Mouse (Mus musculus): ENCODE data around the gene Zfp622.

The Zfp622 gene

DNA sequence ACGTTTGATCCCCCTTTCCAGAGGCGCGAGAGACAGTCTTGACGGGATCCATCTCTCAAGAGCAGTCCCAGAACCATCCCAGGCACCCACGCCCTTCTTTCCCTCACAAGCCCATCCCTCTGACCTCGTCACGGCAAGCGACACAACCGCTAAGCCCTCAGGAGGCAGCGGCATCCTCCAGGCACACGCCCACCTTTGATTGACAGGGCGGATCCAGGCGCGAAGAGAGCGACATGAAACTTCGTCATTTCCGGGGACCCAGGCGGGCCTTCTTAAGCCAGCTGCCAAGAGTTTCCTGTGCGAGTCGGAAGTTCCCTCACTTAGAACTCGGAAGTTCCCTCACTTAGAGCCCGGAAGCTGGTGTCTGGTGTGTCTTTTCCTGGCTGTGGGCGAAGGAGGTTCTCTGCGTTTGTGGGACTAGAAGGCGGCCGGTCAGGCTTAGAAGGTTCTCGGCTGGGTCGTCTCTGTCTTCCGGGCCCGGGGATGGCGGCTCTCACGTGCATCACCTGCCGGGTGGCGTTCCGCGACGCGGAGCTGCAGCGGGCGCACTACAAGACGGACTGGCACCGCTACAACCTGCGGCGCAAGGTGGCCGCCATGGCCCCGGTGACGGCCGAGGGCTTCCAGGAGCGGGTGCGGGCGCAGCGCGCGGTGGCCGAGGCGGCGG is at the start of gene Zfp622:
TSS of gene Zfp622 (plus strand) at position 300 of the 667 bp plus-strand sequence.
- DNase-seq: peak; percentile 96

DNA sequence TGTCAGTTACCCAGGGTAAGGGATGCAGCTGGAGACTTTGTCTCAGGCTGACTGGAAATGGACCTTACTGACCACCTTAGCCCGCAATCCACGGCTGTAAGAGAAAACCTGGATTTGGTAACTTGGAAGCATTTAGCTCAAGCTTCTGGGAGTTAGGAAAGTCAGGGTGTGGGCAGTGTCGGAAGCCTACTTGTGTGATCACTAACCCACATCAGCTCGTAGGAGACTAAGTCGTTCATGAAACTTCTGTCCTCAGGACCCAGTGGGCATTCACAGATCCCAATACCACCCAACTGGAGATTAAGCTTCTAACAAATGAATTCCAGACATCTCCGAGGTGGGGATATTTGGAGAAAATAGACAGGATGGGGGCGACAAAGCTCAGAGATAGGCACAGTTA is 49.8 kb upstream of the Zfp622 start:
- DNase-seq: no peak

DNA sequence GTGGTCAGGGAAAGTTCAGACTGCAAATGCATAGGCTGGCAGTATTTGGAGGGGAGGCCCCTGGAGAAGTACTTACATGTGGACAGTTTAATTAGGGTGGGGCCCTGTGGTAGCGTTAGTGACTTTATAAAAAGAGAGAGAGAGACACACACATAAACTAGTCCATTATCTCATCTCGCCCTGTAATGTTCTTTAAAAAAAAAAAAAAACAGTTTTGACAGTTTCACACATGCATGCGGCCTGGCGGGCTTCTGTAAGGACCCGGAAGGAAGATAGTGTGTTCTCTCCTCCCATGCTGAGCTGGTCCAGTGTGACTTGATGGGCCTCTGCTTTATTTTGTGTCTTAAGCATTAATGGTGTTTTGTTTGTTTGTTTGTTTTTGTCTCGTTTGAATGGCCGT is 45.7 kb upstream of the Zfp622 start:
- no peak for DNase-seq

DNA sequence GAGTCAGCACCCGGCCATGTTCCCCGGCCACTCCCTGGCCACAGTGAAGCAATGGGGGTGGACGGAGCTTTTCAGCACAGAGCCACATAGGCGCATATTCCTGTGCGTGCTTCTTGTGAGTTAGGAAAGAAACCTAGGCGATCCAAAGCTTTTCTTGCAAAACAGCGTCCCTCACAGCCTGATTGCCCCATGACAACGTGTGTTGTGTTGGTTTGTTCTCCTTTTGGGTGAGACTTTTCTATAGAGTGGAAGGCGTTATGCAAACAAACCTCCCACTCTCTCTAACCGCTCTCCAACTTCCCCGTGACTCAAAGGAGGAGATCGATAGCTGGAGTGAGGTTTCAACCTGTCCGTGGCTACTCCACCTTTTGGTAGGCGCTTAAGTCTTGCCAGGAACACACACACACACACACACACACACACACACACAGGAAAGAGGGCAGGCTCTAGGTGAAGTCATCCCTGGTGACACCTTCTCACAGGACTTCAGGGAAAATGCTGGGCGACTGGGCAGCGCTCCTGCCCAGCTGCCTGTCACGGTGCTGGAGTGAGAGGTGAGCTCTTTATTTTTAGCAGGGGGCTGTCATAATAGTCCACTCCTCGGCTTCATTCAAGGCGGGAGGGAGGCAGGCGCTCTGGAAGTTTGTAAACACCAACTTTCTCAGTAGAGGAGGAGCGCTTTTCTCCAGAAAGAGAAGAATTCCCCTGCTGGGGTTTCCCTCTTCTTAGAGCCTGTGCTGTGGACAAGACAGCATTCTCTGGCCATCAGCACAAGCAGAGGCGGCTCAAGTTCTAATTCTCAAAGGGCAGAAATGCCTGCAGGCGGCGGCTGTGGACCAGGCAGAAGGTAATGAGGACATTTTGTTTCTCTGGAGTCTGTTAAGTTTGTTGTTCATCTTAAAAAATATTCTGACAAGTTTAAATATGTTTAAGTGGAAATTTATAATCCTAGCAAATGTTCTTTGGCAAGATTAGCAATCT is 43.5 kb upstream of the Zfp622 start:
- no peak for DNase-seq

DNA sequence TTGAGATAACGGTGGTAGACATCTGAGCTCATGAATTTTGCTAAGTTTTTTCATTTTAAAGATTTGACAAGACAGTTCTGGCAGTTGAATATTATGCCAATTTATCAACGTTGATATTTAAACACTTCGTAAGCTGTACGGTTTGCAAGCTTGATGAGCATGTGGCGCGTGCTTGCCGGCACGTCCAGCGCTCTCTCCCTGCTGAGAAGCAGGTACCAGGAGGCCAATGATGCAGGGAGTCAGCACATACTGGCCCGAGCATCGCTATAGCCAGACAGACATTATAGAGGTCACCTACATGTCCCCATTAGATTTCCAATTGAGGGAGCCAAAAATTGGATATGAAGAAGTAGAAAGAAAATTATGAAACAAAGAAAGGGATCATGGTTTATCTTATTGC is 42.7 kb upstream of the Zfp622 start:
- DNase-seq: no peak

DNA sequence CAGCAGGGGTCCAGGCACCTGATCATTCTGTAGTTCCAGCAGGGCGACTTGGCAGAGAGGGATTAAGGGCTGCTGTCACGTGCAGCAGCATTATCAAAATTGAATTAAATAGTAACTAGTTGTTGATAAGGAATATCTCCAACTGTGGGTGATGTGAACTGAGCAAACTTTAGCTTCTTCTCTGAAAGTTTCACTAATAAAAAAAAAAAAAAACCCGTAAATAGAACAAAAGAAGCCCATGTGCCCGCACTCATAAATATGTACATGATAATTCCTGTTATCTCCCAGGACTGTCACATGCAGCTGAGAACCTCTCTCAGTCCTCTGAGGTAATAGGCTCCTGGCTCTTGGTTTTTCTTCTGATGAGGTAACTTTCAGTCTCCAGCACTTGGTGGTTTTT is 41.8 kb upstream of the Zfp622 start:
- no peak for DNase-seq

DNA sequence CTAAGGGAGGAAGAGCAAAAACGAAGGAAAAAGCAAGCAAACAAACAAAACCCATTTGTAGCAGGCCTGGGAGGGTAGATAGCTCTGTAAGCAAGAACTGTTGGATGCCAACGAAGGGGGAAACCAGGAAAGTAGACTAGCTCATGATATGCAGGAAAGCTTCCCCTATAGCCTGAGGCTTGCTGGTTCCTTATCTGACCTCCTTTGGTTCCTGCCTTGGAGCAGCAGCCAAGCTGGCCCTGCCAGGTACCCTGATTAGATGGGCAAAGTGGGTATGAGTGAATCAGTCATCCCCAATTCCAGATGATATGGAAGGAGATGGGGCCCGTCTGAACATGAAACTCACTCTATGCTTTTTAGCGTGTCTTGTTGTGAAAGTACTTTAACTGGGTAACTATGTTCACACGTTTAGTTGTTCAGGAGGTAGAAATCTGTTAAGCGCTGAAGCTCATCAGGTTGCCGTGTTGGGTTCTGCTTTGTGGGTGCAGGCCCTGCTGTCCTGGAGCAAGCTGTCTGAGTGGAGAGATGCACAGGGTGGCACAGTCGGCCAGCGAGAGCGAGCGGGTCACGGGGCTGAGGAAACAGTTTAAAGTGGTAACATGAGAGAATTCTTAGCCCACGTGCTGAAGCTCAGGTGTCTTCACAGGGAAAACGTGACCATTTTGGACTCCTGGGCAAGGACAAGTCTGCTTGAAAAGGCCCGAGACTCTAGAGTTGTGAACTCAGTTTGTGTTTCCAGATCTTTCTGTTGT is 40.6 kb upstream of the Zfp622 start:
- DNase-seq: no peak

DNA sequence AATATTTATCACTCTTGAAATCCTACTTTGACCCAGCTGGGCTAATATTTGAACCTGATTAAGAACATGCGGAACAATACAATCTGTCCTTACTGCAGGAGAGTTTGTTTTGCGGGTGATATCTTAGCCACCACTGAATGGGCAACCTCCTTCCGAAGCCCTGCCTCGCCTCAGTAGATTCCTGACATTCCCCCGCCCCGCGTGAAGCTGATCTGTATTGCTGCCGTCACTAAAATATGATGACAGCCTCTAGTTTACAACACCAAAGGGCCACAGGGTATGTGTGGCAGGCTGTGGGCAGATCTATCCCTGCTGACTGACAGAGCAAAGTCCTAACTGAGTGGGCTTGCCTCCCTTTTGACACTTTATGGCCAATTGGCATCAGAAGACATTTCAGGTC is 38.9 kb upstream of the Zfp622 start:
- no peak for DNase-seq

DNA sequence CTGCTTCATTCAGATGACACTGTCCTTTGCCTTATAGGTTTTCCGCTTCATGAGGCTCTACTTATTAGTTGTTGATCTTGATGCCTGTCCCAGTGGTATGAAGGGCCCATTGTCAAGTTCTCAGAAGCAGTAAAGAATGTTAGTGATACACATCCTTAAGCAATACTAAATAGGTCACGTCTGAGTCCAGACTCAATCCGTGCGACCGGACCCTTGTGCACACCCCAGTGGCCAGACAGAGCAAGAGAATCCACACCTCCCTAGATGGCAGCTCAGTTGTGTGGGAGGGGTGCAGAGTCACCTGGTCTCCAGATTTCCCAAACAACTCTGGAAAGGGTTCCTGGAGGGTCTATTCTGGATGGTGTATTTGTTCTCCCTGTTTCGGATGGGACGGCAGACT is 37.7 kb upstream of the Zfp622 start:
- DNase-seq: no peak

DNA sequence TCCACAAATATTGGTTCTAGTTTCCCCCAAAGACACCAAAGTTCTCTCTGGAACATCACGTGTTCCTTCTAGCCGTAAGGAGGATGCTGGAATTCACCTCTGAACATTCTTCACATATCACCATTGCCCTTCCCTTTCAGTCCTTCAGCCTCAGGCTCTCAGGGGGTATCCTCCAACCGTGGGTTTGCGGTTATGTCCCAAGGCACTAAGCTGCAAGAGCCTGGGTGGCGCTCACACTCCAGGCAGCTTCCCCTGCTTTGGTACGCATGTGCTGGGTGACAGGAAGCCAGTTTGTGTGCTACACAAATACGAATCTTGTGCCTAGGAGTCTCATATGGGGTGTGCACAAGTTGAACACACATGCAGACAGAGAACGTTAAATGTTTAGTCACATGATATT is 36.8 kb upstream of the Zfp622 start:
- DNase-seq: no peak

DNA sequence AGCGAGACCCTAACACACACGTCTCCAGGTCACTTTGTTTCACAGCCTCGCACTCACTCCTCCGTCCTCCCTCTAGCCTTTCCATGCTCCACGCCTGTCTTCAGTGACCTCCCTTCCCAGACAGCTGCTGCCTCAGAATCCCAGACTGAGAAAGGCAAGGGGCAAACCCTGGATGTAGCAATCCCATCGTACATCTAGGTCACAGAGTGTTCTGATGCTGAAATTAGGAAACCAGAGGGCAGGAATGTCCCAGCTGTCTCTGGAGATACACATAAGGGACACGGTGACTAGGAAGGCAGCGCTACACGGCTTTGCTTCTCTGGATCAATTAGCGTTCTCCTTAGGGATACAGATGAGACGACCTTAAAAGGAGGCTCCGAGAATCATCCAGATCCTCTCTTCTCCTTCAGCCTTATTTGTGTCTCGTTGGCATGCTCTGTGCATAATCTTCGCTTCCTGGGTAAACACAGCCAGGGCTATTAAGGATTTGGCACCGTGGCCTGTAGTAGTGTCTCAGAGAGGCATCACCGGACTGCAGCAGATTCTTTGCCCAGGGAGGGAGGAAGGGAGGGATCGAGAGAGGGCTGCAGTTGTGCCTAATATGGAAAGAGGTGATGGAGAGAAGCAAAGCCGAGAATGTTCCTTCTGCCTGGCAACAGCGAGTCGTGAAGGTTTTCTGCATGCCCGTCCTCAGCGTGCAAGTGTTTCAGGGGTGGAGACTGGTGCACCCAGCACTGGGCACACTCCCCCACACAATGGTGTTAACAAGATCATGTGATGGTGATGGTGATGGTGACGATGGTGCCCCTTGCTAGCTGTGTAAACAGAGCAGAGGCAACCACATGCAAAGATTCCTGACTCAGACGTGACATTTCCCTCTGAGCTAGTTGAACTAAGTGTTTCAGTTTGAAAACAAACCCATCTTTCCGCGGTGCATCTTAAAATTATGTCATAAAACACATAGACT is 35.6 kb upstream of the Zfp622 start:
- no peak for DNase-seq

DNA sequence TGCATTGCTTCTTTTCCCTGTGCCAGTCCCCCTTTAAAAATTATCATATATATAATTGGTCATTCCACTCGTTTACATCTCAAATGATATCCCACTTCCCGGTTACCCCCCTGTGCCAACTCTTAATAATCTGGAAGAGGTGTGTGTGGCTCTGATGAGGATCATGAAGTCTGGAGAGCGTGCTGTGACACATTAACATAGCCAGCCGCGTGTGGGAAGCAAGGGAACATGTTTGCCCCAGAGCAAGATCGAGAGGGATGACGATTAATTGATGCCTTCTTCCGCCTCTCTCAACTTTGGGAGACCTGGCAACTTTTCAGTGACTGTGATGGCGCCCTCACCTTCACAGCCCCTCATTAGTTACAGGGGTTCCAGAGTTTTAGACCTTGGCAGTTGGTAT is 34.5 kb upstream of the Zfp622 start:
- no peak for DNase-seq

DNA sequence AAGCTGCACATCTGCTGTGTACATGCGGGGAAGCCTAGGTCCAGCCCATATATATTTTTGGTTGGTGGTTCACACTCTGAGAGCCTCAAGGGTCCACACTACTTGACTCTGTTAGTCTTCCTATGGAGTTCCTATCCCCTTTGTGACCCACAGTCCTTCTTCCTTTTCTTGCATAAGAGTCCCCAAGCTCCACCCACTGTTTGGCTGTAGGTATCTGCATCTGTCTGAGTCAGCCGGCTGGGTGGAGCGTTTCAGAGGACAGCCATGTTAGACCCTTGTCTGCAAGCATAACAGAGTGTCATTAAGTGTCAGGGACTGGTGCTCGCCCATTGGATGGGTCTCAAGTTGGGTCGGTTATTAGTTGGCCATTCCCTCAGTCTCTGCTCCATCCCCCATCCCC is 33.6 kb upstream of the Zfp622 start:
- DNase-seq: no peak

DNA sequence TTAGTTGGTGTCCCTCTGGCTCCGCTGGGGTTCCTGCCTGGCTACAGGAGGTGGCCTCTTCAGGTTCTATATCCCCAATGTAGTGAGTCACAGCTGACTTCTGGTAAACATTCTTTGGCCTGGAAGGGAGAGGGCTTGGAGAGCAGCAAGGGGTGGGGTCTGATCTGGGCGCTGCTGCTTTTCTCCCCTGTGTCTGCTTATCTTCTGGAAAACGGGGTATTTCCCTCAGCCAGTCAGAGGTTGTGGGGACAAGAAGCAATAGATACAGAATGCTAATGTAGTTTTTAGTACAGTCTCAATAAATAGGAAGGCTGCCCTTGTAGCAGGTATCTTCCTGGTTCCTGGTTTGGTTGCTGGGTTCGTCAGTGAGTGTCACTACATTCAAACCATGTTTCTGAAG is 33.1 kb upstream of the Zfp622 start:
- no peak for DNase-seq

DNA sequence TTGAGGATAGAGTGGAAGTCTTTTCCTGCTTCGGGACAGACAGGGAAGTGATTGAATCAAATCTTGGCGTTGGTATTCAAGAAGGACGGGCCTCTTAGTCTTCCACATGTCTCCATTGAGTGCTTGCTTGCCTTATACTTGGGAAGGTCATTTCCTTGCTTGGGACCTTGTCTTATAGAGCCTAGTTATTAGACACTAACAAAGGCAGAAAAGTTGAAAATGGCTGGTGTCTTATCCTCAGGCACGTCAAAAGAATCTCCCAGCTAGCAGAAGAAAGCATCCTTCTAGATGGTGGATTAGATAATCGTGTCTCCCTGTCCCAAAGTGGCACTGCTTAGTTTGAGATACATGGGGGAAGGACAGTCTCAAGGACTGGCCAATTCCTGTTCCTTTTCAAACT is 28.2 kb upstream of the Zfp622 start:
- no peak for DNase-seq

DNA sequence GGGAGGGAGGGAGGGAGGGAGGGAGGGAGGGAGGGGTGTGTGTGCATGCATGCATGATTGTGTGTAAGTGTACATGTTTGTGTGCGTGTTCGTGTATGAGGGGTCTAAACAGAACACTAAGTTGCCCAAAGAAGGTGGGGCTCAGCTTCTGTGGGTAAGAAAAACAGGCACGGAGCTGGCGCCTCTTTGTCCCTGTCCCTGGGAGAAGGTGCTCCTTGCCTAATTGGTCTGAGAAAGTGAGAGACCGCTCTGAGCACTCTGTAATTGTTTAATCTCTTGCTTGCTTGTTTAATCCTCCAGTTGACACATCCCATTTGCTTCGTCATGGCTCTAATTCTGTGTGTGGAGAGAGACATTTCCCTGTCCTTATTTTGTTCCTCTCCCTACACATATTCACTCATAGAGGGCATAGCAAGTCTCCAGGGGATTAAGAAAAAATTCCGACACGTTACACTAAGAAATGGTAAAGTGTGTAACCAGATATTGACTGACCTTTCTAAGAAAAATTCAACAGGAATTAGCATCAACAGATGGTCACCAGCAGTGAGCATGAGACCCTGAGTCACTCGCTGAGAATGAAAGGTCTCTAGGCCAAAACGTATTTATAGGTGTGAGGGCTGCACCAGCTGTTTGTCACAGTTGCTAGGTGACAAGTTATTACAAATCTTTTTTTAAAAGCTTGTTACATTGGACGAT is 27.6 kb upstream of the Zfp622 start:
- no peak for DNase-seq

DNA sequence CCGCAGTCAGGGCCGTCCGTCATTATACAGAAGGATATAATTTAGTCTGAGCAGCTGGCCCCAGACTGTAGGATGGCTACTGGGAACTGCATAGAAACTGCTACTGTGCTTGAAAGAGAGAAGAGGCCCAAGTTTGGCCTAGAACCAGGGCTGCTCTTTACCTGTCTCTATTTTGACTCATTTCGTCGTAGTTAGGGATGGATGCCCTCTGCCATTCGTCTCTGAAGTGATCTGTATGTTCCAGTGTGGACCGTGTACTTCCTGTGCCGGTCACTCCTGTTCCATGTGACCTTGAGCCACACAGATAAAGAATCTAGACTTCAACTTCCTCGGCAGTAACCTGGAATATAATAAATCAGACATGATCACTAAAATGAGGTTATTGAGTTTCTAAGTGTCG is 26.5 kb upstream of the Zfp622 start:
- no peak for DNase-seq

DNA sequence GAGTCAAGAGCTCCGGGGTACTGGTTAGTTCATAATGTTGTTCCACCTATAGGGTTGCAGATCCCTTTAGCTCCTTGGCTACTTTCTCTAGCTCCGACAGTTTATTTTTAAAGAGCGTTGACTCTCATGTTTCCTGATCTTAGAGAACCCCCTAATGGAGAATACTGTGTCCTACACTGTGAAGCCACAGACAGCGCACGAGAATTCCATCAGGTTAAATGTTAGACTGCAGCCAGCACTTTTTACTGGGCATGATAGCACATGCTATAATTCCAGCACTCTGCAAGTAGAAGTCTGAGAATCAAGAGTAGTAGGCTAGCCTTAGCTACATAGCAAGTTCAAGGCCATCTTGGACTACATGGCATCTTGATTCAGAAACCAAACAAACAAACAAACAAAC is 24.8 kb upstream of the Zfp622 start:
- no peak for DNase-seq

DNA sequence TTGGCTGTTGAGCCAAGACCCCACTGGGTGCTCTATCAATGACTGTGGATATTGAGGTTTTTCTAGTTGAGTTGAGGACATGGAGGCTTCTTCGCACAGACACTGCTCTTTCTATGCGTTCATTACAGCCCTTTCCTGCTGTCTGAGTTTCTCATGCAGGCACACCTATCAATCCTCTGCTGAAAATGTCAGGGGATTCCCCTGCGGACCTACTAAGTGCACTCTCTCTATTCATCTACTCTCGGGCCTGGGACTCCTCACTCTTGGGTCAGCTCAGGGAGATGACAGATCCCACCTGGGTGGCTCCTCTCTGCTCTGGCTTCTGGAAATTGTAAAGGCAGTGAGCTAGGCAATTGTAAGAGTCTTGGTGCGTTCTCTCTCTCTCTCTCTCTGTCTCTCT is 23.9 kb upstream of the Zfp622 start:
- DNase-seq: no peak

DNA sequence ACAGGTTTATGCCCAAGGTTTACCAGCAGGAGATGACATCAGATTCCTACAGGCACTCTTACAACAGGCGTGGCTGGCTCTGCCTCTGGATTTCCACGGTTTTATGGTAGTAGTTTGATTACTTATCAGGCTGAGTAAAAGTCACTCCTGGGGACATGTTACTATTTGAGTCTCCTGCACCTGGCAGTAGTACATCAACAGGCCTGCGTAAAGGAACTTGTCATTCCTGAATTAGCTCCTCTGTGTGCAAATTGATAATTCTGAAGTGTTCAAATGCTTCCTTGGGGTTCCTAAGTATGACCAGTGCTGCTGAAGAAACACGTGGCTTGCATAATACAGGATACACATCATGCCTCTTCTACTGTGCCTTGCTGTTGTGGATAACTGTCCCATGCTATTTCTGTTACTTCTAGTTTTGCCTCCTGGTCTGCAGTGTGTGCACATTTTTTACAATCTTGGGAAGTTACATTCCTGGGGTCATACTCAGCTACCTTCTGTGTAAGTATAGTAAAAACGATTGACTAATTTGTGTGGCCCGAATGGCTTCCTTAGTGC is 17.9 kb upstream of the Zfp622 start:
- DNase-seq: no peak

DNA sequence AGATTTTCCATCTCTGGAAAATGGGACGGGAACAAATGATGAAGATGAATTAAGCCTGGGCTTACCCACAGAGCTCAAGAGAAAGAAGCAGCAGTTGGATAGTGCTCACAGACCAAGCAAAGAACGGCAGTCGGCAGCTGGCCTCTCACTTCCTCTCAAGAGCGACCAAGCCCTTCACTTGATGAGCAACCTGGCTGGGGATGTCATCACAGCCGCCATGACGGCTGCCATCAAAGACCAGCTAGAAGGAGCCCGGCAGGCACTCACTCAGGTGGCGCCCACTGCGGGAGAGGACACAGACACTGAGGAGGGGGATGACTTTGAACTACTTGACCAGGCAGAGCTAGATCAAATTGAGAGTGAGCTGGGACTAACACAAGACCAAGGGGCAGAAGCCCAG is 12.6 kb upstream of the Zfp622 start:
- no peak for DNase-seq

DNA sequence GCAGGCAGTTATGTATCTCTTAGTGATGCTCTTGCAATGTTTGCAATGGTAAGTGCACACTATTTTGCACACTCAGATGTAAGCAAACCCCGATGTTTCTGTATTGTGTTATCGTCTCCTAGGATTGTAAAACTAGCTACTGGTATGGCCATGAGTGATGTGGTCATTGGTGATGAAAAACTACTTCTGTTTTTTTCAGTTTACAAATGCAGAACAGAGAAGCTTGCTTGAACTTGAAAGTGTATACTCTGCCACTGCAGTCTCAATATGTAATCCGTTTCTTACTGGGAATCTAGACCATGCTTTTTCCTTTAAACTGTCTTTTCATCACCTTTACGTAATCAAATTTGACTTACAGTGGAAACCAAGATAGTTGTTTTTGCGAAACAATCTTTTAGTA is 11.4 kb upstream of the Zfp622 start:
- no peak for DNase-seq

Measured in cerebellum, adult 11-12 months (tissue).